Mouse (Mus musculus) T-helper 2 cell (primary cell): Measurements from ENCODE around the gene Evc2.

Experiments used
- in situ Hi-C: fragments of 300-600 bp; cut with MboI, MseI; formaldehyde crosslinking; loops from one replicate; pipeline ENCODE4 v1.15.1; 2025; ENCODE audit warnings: high pct_unique_total_duplicates

Evc2 gene

GRCm38 (mm10) chr5:37365751-37366150, 27.5 kb downstream of the Evc2 start:
- in situ Hi-C loops, result no loop called here

DNA sequence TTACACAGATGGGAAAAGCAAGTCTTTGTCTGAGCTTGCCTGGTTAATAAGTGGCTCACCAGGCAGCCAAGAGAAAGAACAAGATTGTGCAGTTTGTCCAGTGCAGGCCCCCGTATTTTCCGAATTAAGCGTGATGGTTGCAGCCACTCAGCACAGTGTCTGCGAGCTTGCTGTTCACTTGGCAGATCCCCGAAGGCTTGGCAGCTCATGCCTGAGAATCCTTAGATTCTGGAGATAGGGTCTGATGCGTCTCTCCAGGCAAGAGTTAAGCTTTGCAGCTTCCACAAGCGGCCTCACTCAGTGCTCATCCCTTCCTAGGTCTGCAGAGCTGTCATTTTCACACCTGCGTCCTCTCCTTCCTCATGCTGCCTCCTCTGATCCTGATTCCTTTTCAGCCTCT, 30.5 kb downstream of the Evc2 start:
- in situ Hi-C loops, result no loop called here

DNA sequence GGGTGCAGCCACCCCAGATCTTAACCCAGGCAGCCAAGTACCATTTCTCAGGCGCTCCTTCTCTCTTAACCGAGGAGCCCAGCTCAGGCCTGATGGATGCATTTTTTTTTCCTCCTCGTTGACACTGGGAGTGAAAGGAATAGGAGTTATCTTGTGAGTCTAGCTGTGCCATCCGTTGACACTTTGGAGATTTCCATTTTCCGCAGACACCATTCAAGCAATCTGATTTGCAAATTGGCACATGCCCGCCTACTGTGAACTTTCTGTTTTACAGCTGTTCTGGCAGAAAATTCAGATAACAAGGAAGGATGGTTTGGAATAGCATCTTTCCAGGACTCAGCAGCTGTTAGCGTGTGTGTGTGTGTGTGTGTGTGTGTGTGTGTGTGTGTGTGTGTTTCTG, 39.1 kb downstream of the Evc2 start:
- in situ Hi-C loops, result no loop called here

GRCm38 (mm10) chr5:37380641-37381040, 42.3 kb downstream of the Evc2 start:
- in situ Hi-C loops, result no loop called here

GRCm38 (mm10) chr5:37383570-37383969, 45.3 kb downstream of the Evc2 start:
- in situ Hi-C loops, result no loop called here

DNA sequence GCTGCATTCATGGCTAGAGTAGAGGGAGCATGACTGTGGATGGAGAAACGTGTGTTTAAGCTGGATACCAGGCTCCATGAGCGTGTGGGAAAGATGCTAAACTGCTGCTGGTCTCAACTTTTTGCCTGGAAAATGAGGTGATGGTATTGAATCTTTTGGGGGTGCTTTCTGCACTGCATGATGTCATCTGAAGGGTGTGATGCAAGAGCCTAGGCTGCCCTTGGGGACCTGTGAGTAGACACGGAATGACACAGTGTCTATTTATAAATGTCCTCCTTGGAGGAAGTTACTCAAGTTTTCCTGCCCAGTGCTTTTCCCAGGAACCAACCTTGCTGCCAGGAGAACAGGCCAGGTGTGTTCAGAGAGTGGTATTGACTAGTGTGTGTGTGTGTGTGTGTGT, 50.3 kb downstream of the Evc2 start:
- in situ Hi-C loops, result no loop called here

- in situ Hi-C loops, result no loop called here
Observed at GRCm38 (mm10) chr5:37389808-37390495, 51.7 kb downstream of the Evc2 start.

- in situ Hi-C loops, result no loop called here
Observed at GRCm38 (mm10) chr5:37390923-37391322, 52.6 kb downstream of the Evc2 start.

- in situ Hi-C loops, result no loop called here
Observed at GRCm38 (mm10) chr5:37391901-37392300, 53.6 kb downstream of the Evc2 start.

- in situ Hi-C loops, result no loop called here
Observed at GRCm38 (mm10) chr5:37395172-37396030, 57.1 kb downstream of the Evc2 start.

DNA sequence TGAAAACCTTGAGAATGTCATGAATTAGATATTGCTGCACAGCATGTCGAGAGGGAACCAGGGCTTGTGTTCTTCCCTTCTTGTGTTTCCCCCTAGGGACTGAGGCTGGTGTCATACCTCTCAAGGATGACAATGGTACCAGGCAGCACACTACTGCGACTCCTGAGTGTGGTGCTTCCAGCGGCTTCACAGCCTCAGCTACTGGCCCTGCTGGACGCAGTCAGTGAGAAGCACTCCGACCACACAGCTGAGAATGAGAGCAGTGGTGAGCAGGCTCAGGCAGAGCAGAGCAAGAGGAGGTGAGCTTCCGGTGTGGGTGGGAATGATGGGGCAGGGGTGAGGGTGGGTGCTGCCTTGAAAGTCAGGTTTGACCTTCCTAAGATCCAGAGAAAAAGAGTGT, 80.7 kb downstream of the Evc2 start:
- in situ Hi-C loops, result no loop called here

DNA sequence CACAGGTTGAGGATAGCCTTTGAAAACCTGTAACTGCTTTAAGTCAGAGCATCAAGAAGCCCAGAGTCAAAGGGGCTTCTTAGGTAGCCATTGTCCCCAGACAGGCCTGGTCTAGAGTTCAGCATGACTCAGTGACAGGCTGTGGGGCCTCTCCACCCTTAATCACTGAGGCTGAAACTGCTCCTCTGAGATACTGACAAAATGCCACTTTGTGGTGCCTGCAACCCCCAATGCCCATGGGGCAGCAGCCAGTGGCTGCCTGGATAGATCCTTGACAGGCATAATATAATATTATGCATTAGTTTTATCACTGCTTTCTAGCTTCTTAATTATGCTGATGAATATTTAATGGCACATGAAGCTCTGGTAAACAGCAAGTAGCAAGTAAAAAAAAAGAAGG, 88.9 kb downstream of the Evc2 start:
- in situ Hi-C loops, result no loop called here

DNA sequence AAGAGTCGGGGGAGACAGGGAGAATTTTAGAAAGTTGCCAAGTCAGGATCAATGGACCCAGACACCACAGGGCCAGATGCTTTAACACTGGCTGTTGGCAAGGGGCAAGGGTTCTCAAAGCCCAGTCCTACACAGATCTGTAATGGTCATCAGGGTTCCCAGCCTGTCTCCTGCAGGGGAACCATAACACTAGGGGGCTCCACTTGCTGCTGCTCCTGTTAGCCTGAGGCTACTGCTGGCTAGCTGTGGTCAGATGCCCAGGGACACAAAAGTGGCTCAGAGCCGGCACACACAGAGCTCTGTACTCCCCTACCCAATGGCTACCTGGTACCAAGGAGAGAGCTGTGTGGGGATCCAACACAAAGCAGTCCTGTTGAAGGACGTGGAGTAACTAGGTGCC, 97.1 kb downstream of the Evc2 start:
- in situ Hi-C loops, result no loop called here

DNA sequence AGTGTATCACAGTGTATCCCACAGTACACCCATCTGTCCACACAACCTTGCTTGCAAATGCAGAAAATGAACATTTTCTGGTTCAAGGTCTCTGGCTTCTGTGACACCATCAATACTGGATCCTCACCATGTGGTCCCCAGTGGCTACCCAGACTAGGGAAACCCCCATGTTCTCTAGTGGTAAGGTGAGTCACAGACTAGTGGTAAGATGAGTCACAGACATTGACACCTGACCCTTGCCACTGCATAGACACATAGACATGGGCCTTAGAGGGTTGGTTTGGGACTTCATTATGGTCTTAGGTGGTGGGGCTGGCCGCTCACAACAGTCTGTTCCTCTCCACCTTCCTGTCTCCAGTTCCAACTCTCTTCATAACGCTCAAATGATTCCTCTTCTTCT, 104.5 kb downstream of the Evc2 start:
- in situ Hi-C loops, result no loop called here

DNA sequence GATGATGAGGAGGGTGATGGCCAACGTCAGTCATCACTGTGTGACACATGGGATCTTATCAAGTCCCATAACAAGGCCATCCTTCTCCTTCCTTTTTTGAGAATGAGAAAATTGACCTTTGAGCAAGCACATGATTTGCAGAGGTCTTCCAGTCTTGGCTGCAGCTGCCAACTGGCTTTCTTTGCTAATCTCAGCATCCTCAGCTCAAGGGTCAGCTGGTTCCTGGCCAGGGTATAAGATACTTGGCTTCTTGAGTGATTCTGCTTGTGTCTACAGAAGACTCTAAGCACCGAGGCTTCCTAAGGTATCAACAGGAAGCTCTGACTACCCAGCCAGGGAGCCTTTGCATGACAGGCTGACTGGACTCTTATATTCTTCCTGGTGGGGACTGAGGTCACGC, 109.2 kb downstream of the Evc2 start:
- in situ Hi-C loops, result no loop called here

- in situ Hi-C loops, result no loop called here
Observed at GRCm38 (mm10) chr5:37456590-37456989, 118.3 kb downstream of the Evc2 start.

DNA sequence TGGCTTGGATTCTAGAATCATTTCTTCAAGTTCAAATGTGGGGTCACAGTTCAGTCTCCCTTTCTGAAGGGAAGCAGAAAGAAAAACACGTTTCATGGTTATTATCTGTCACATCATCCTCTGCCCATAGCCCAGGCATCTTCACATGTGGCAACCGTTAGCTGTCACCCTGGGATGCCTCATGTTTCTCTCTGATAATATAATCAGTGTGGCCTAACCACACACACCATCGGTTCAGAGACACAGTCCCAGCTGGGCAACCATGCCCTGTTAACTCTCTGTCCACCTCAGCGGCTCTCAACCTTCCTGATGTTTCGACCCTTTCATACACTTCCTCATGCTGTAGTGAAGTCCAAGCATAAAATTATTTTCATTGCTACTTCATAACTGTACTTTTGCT, 118.9 kb downstream of the Evc2 start:
- in situ Hi-C loops, result no loop called here

- in situ Hi-C loops, result no loop called here
Observed at GRCm38 (mm10) chr5:37457831-37458230, 119.5 kb downstream of the Evc2 start.

- in situ Hi-C loops, result no loop called here
Observed at GRCm38 (mm10) chr5:37458236-37458635, 119.9 kb downstream of the Evc2 start.

- in situ Hi-C loops, result no loop called here
Observed at GRCm38 (mm10) chr5:37465461-37465860, 127.2 kb downstream of the Evc2 start.

DNA sequence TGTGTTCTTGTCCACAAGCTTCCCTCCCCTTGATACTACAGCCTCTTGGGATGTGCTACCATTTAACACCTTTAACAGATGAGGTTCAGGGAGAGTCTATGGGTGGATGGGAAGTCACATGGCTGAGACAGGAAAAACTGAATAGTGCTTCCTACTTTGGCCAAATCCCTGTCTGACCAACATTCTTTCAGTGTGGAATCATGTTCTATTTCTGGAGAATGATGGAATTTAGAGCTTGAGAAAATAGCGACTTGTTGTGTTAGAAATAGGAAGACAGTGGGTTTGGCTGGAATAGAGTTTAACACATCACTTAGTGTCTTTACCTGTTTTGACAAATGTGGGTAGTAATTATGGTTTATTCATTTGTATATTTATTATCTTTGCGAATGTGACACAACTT, 129.3 kb downstream of the Evc2 start:
- in situ Hi-C loops, result no loop called here

DNA sequence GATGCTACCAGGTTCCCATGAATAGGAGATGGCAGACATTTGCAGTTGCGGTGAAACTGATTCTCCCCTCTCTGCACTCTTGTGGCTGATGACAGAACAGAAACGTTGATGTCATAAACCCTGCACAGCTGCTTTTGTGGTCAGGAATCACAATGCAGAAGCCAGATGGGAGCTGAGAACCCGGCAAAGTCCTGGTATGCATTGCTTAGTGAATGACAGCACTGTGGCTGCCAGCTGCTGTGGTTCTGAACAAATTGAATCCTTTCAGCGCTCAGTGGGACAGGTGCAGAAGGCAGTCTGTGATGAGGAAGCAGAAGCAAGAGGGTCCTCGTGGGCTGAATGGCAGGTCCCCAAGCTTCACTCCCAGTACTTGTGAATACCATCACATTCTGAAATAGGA, 130.7 kb downstream of the Evc2 start:
- in situ Hi-C loops, result no loop called here

GRCm38 (mm10) chr5:37471584-37471983, 133.3 kb downstream of the Evc2 start:
- in situ Hi-C loops, result no loop called here
